ENCODE assay signal across 9 mouse cellular contexts in genomic region chr4:133092453-133092901, GRCm38 (mm10). TPM values are rescaled to one million over a fixed set of nuclear protein-coding genes. Genes with fewer than 3 reads are reported as not detected.
DNase-seq lines count a peak whose midpoint lies in the region; ATAC-seq lines count a peak whose summit lies in the region.
"Had no signal": no experiment of that assay in that cellular context is flagged by ENCODE, and none has a peak within 500 bp of the region (broad histone marks: within the 10 kb centered on the region; RNA-seq: fewer than 3 reads in every experiment).

No protein-coding gene starts in this region.

- peak; percentile 39; the same call in 1 of the 2 replicates for ATAC-seq in forebrain, embryonic 13.5 days
- 0 out of 2 replicates have a peak, but pooled peaks have one; percentile 34 for ATAC-seq in hindbrain, embryonic 12.5 days (ENCODE audit: low FRiP score)
- ATAC-seq in midbrain, embryonic 11.5 days (ENCODE audit: low FRiP score): no peak
- ATAC-seq in stomach, embryonic 14.5 days (ENCODE audit: insufficient number of reproducible peaks, insufficient read depth, low FRiP score, low read depth): no peak

- WGBS in forebrain, embryonic 13.5 days: 1% methylated on average over 18 of the region's 18 CpGs
- WGBS in hindbrain, embryonic 12.5 days: 6% methylated on average over 18 of the region's 18 CpGs
- 6% methylated on average over 18 of the region's 18 CpGs for WGBS in midbrain, embryonic 11.5 days
- WGBS in stomach, embryonic 14.5 days: 11% methylated on average over 18 of the region's 18 CpGs

- H3K27me3 ChIP-seq in forebrain, embryonic 13.5 days: no peaks in the 10 kb centered on the region
- H3K27me3 ChIP-seq in hindbrain, embryonic 12.5 days: 0 out of 2 replicates have a peak, but pooled peaks cover 3% of the 10 kb centered on the region
- H3K27me3 ChIP-seq in midbrain, embryonic 11.5 days (ENCODE audit: control insufficient read depth, insufficient read depth, low read length): peaks cover 6% of the 10 kb centered on the region; the same call in 1 of the 2 replicates
- no peaks in the 10 kb centered on the region for H3K27me3 ChIP-seq in stomach, embryonic 14.5 days (ENCODE audit: control insufficient read depth, insufficient read depth, low read length)

- peaks cover 66% of the 10 kb centered on the region for H3K4me1 ChIP-seq in forebrain, embryonic 13.5 days
- peaks cover 66% of the 10 kb centered on the region for H3K4me1 ChIP-seq in hindbrain, embryonic 12.5 days
- peaks cover 41% of the 10 kb centered on the region for H3K4me1 ChIP-seq in midbrain, embryonic 11.5 days (ENCODE audit: control insufficient read depth, insufficient read depth, low read length)
- peaks cover 69% of the 10 kb centered on the region for H3K4me1 ChIP-seq in stomach, embryonic 14.5 days (ENCODE audit: control insufficient read depth, insufficient read depth, low read length)

- no peaks in the 10 kb centered on the region for H3K9me3 ChIP-seq in forebrain, embryonic 13.5 days (replicated peaks)
- no peaks in the 10 kb centered on the region for H3K9me3 ChIP-seq in hindbrain, embryonic 12.5 days (replicated peaks)
- H3K9me3 ChIP-seq in midbrain, embryonic 11.5 days (ENCODE audit: control insufficient read depth, low read length): no peaks in the 10 kb centered on the region
- no peaks in the 10 kb centered on the region for H3K9me3 ChIP-seq in stomach, embryonic 14.5 days (ENCODE audit: control insufficient read depth, low read depth, low read length)
- H3K9me3 ChIP-seq: G1E had no signal

- H3K9ac ChIP-seq in forebrain, embryonic 13.5 days: peak overlapping the region; percentile 51; the same call in 1 of the 2 replicates
- no peak overlapping the region for H3K9ac ChIP-seq in hindbrain, embryonic 12.5 days
- H3K9ac ChIP-seq in midbrain, embryonic 11.5 days (ENCODE audit: low read length): peak overlapping the region; percentile 54
- no peak overlapping the region; the same call in 1 of the 2 replicates for H3K9ac ChIP-seq in stomach, embryonic 14.5 days (replicated peaks; ENCODE audit: low read depth, low read length)

- peak overlapping the region; percentile 9; the same call in 1 of the 2 replicates for H3K4me3 ChIP-seq in forebrain, embryonic 13.5 days
- peak overlapping the region; percentile 10; the same call in 1 of the 2 replicates for H3K4me3 ChIP-seq in hindbrain, embryonic 12.5 days
- H3K4me3 ChIP-seq in midbrain, embryonic 11.5 days (ENCODE audit: low read depth, low read length): no peak overlapping the region
- no peak overlapping the region for H3K4me3 ChIP-seq in stomach, embryonic 14.5 days (ENCODE audit: low read depth, low read length)

- no peaks in the 10 kb centered on the region for H3K36me3 ChIP-seq in forebrain, embryonic 13.5 days (ENCODE audit: poor library complexity, severe bottlenecking)
- no peaks in the 10 kb centered on the region for H3K36me3 ChIP-seq in hindbrain, embryonic 12.5 days
- no peaks in the 10 kb centered on the region for H3K36me3 ChIP-seq in midbrain, embryonic 11.5 days (ENCODE audit: control insufficient read depth, insufficient read depth, low read length)
- H3K36me3 ChIP-seq in stomach, embryonic 14.5 days (ENCODE audit: control insufficient read depth, insufficient read depth, low read length): no peaks in the 10 kb centered on the region
- H3K36me3 ChIP-seq: G1E had no signal

- peak; percentile 53 to 62 for DNase-seq in cerebellum, adult 18-20 months
- no peak for DNase-seq in cerebellum, adult 11 months
- DNase-seq in T-cell, adult 2 months (ENCODE audit: low spot score): peak; percentile 53
- peak; percentile 88 for DNase-seq in left cerebral cortex, postnatal 4 days
- peak; percentile 90 for DNase-seq in midbrain, embryonic 11.5 days (ENCODE audit: low spot score, missing footprints)

- intact Hi-C loops in left cerebral cortex, postnatal 4 days (cut with DNase I): no loop called here

- H3K27ac ChIP-seq in forebrain, embryonic 13.5 days: peak overlapping the region; percentile 95
- H3K27ac ChIP-seq in hindbrain, embryonic 12.5 days: peak overlapping the region; percentile 70
- peak overlapping the region; percentile 53 for H3K27ac ChIP-seq in midbrain, embryonic 11.5 days (ENCODE audit: low read depth, low read length)
- peak overlapping the region; percentile 94 for H3K27ac ChIP-seq in stomach, embryonic 14.5 days (ENCODE audit: low read length)

- peak overlapping the region; percentile 41 for H3K4me2 ChIP-seq in forebrain, embryonic 13.5 days
- H3K4me2 ChIP-seq in hindbrain, embryonic 12.5 days (replicated peaks): peak overlapping the region; percentile 38
- peak overlapping the region; percentile 30 for H3K4me2 ChIP-seq in midbrain, embryonic 11.5 days
- peak overlapping the region; percentile 30; the same call in 1 of the 2 replicates for H3K4me2 ChIP-seq in stomach, embryonic 14.5 days (replicated peaks; ENCODE audit: low read depth, low read length)

RNA-seq across cellular contexts. Expression of gene Wasf2, which starts 37.8 kb away (rescaled TPM):
- polyA plus RNA-seq in forebrain, embryonic 13.5 days (2015; fragmentation: Nextera tagmentation; extraction: Ambion mirVana): 36.7 and 42.9 TPM in 2 replicates
- 49.0 and 49.1 TPM in 2 replicates for polyA plus RNA-seq in hindbrain, embryonic 12.5 days (2016; fragmentation: Nextera tagmentation; extraction: Ambion mirVana)
- total RNA-seq in left cerebral cortex, postnatal 4 days (2021): 10 to 100 TPM; 34.0 to 35.7 TPM
- 38.3 and 40.1 TPM in 2 replicates for polyA plus RNA-seq in midbrain, embryonic 11.5 days (2014; fragmentation: Nextera tagmentation; extraction: Ambion mirVana)
- 120 and 124 TPM in 2 replicates for polyA plus RNA-seq in stomach, embryonic 14.5 days (2014; fragmentation: Nextera tagmentation; extraction: Ambion mirVana)

Comparison
In these comparisons a context has a peak if more than half of its experiments do, and no peak if none do; other contexts are left out.
1. ATAC-seq: peak in forebrain, embryonic 13.5 days (single experiment) and hindbrain, embryonic 12.5 days (single experiment); none in midbrain, embryonic 11.5 days (single experiment) and stomach, embryonic 14.5 days (single experiment).
2. H3K4me3 ChIP-seq: peak in forebrain, embryonic 13.5 days (single experiment) and hindbrain, embryonic 12.5 days (single experiment); none in midbrain, embryonic 11.5 days (single experiment) and stomach, embryonic 14.5 days (single experiment).
3. H3K9ac ChIP-seq: peak in forebrain, embryonic 13.5 days (single experiment) and midbrain, embryonic 11.5 days (single experiment); none in hindbrain, embryonic 12.5 days (single experiment) and stomach, embryonic 14.5 days (single experiment).
4. Peak in every context shown above with its lines, with median percentiles within 50 percentile points of each other: H3K27ac ChIP-seq and H3K4me2 ChIP-seq.